Mouse (Mus musculus): ENCODE results near the gene Slpi. TPM values are rescaled to one million over a fixed set of nuclear protein-coding genes. Genes with fewer than 3 reads are reported as not detected.

The Slpi gene
- total and polyA plus RNA-seq, 3 experiments: not detected

GRCm38 (mm10) chr2:164382971-164383370 lies 5.9 kb downstream of the Slpi start:
- H3K79me2 ChIP-seq (ENCODE audit: control insufficient read depth, insufficient read depth, low read length, poor library complexity): no peaks in the 10 kb centered on the region
- H3K9me3 ChIP-seq (replicated peaks; ENCODE audit: insufficient read depth, low read length): no peaks in the 10 kb centered on the region
- no peak overlapping the region for H3K4me3 ChIP-seq (ENCODE audit: control insufficient read depth in 1 of 2, insufficient read depth in 1 of 2, low read depth in 2 of 2, low read length in 2 of 2)
- no peaks in the 10 kb centered on the region for H3K36me3 ChIP-seq (ENCODE audit: control insufficient read depth in 1 of 2, insufficient read depth in 2 of 2, low read length in 2 of 2)
- TF ChIP-seq RCOR1 (IDR thresholded peaks at IDR 0.05; ENCODE audit: low read depth, low read length) (no peak), TCF12 (IDR thresholded peaks at IDR 0.05; ENCODE audit: low read depth, low read length) (no peak), EP300 (IDR thresholded peaks at IDR 0.05; ENCODE audit: low read depth in 1 of 2, low read length in 2 of 2) (no peak), E2F4 (IDR thresholded peaks at IDR 0.05; ENCODE audit: borderline replicate concordance, low read depth, low read length) (no peak), TAL1 (IDR thresholded peaks at IDR 0.05; ENCODE audit: low read length) (no peak), USF2 (IDR thresholded peaks at IDR 0.05; ENCODE audit: borderline replicate concordance in 1 of 2, insufficient read depth in 1 of 2, low read depth in 1 of 2, low read length in 2 of 2) (no peak), ELF1 (IDR thresholded peaks at IDR 0.05; ENCODE audit: low read depth, low read length) (no peak), KAT2A (conservative IDR thresholded peaks at IDR 0.05; ENCODE audit: low read depth, low read length) (no peak), POLR2AphosphoS2 (IDR thresholded peaks at IDR 0.05; ENCODE audit: low read length) (no peak)
- H3K9ac ChIP-seq (ENCODE audit: control insufficient read depth, low read depth, low read length, poor library complexity, severe bottlenecking): no peak overlapping the region
- no peak overlapping the region for H3K27ac ChIP-seq (ENCODE audit: control insufficient read depth, low read depth, low read length)
- H3K4me1 ChIP-seq (ENCODE audit: control insufficient read depth in 1 of 2, insufficient read depth in 2 of 2, low read length in 2 of 2): no peaks in the 10 kb centered on the region
- H3K27me3 ChIP-seq (ENCODE audit: control insufficient read depth in 1 of 2, insufficient read depth in 2 of 2, low read length in 2 of 2): peaks cover 0 to 5% of the 10 kb centered on the region in 2 experiments; a peak in 3 of 4 replicates
- no peak for DNase-seq (ENCODE audit: low read depth, low spot score)

GRCm38 (mm10) chr2:164381726-164382125 lies 7.2 kb downstream of the Slpi start:
- peak; percentile 64 for DNase-seq (ENCODE audit: low read depth, low spot score)
- TF ChIP-seq ZKSCAN1 (IDR thresholded peaks at IDR 0.05; ENCODE audit: low read depth, low read length) (no peak), TCF12 (IDR thresholded peaks at IDR 0.05; ENCODE audit: low read depth, low read length) (no peak), POLR2AphosphoS2 (IDR thresholded peaks at IDR 0.05; ENCODE audit: low read length) (no peak), MEF2A (IDR thresholded peaks at IDR 0.05; ENCODE audit: extremely low read depth, insufficient replicate concordance, low read depth, low read length, poor library complexity, severe bottlenecking) (no peak), CTCF (IDR thresholded peaks at IDR 0.05 in 2 of 3, conservative IDR thresholded peaks at IDR 0.05 in 1 of 3; ENCODE audit: control insufficient read depth in 1 of 3, insufficient read depth in 1 of 3, low read depth in 2 of 3, low read length in 3 of 3, poor library complexity in 1 of 3, severe bottlenecking in 1 of 3) (peak; percentile 31 to 81 (median 59)), SMC3 (IDR thresholded peaks at IDR 0.05; ENCODE audit: low read depth, low read length) (peak; percentile 37), RCOR1 (IDR thresholded peaks at IDR 0.05; ENCODE audit: low read depth, low read length) (no peak), JUND (IDR thresholded peaks at IDR 0.05; ENCODE audit: low read depth, low read length) (no peak), POLR2AphosphoS5 (IDR thresholded peaks at IDR 0.05; ENCODE audit: borderline replicate concordance, low read depth, low read length) (no peak), NELFE (IDR thresholded peaks at IDR 0.05; ENCODE audit: low read depth, low read length) (no peak), ZMIZ1 (IDR thresholded peaks at IDR 0.05; ENCODE audit: low read depth, low read length) (no peak), RAD21 (IDR thresholded peaks at IDR 0.05; ENCODE audit: low read depth, low read length) (peak; percentile 3), TBP (IDR thresholded peaks at IDR 0.05; ENCODE audit: low read depth, low read length) (no peak), NRF1 (IDR thresholded peaks at IDR 0.05; ENCODE audit: insufficient read depth, low read depth, low read length, poor library complexity, severe bottlenecking) (no peak), USF2 (IDR thresholded peaks at IDR 0.05; ENCODE audit: borderline replicate concordance in 1 of 2, insufficient read depth in 1 of 2, low read depth in 1 of 2, low read length in 2 of 2) (no peak), USF1 (IDR thresholded peaks at IDR 0.05; ENCODE audit: low read depth, low read length) (no peak), KAT2A (conservative IDR thresholded peaks at IDR 0.05; ENCODE audit: low read depth, low read length) (no peak), E2F4 (IDR thresholded peaks at IDR 0.05; ENCODE audit: borderline replicate concordance, low read depth, low read length) (no peak), ETS1 (IDR thresholded peaks at IDR 0.05; ENCODE audit: low read depth, low read length) (no peak), MAZ (IDR thresholded peaks at IDR 0.05; ENCODE audit: low read depth, low read length) (no peak), ZC3H11A (IDR thresholded peaks at IDR 0.05; ENCODE audit: low read depth, low read length) (no peak), ELF1 (IDR thresholded peaks at IDR 0.05; ENCODE audit: low read depth, low read length) (no peak)
- no peak overlapping the region for H3K9ac ChIP-seq (ENCODE audit: control insufficient read depth, low read depth, low read length, poor library complexity, severe bottlenecking)
- H3K9me3 ChIP-seq (replicated peaks; ENCODE audit: insufficient read depth, low read length): no peaks in the 10 kb centered on the region
- H3K27ac ChIP-seq (ENCODE audit: control insufficient read depth, low read depth, low read length): no peak overlapping the region
- no peaks in the 10 kb centered on the region for H3K4me1 ChIP-seq (ENCODE audit: control insufficient read depth in 1 of 2, insufficient read depth in 2 of 2, low read length in 2 of 2)
- no peaks in the 10 kb centered on the region for H3K36me3 ChIP-seq (ENCODE audit: control insufficient read depth in 1 of 2, insufficient read depth in 2 of 2, low read length in 2 of 2)
- no peaks in the 10 kb centered on the region for H3K79me2 ChIP-seq (ENCODE audit: control insufficient read depth, insufficient read depth, low read length, poor library complexity)
- peaks cover 3 to 5% of the 10 kb centered on the region in 2 experiments for H3K27me3 ChIP-seq (ENCODE audit: control insufficient read depth in 1 of 2, insufficient read depth in 2 of 2, low read length in 2 of 2)
- H3K4me3 ChIP-seq (ENCODE audit: control insufficient read depth in 1 of 2, insufficient read depth in 1 of 2, low read depth in 2 of 2, low read length in 2 of 2): no peak overlapping the region

Data from MEL (cell line).